Mouse (Mus musculus) liver, adult 2 months (tissue): ENCODE measurements at regions not wholly inside any gene's neighbourhood (a gene's known extent, or its start where the extent isn't known, plus 50 kb on each side); places are given as distances from the start of the nearest gene placed in this dataset.

Source experiments
- CTCF ChIP-seq: fragments of 200-500 bp; IDR thresholded peaks from 2 replicates; pipeline ENCODE4 v1.5.1; 2011; ENCODE audit warnings: low read depth, low read length, control low read depth
- POLR2A ChIP-seq: fragments of 200-500 bp; IDR thresholded peaks from 2 replicates; pipeline ENCODE4 v1.6.1; 2011; ENCODE audit warnings: low read length, control low read depth; ENCODE audit not compliant: insufficient read depth; ENCODE audit errors: extremely low read depth

GRCm38 (mm10) chr9:52294699-52295098 lies 126.3 kb upstream of the Zc3h12c start:
- TF ChIP-seq CTCF (no peak), POLR2A (no peak)
